Mouse (Mus musculus) thymus, postnatal 0 days (tissue): ENCODE data around the gene Kcnab1. TPM values are rescaled to one million over a fixed set of nuclear protein-coding genes. Genes with fewer than 3 reads are reported as not detected.

Source experiments
- DNase-seq: peaks from one replicate; pipeline ENCODE4 v3.0.0-alpha.2; 2015; ENCODE audit warnings: low spot score
- polyA plus RNA-seq: library from polyadenylated mRNA; unstranded; fragments of >200 nt; fragmentation: Nextera tagmentation; extraction: Ambion mirVana; gene quantifications from 2 replicates; pipeline ENCODE4 v1.2.1, GENCODE M21; 2015

Kcnab1 gene
- polyA plus RNA-seq, result 0.84 and 0.96 TPM in 2 replicates

- no peak for DNase-seq
Measured at GRCm38 (mm10) chr3:65108945-65109921, at the start of gene Kcnab1. Gene Kcnab1 (plus strand): TSS chr3:65109384.

- DNase-seq, result no peak
Measured at GRCm38 (mm10) chr3:65088295-65088694, 20.9 kb upstream of the Kcnab1 start.

DNA sequence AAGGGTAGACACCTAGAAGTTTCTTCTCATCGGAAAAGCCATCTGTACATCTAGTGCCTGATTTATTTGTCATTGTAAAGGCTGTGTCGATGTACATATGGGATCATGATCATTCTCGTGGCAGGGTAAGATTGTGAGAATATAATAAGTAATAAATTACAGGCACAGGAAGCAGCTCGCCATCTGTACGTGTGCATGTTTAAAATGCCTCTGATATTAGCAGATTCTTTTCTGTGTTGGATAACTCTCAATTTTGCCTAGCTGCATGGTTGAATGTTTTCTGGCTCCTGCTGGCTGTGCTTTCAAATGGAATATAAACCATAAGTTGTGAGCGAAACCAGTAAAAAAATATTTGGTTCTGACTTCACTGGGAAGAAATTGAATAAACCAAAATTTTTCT lies 5.1 kb upstream of the Kcnab1 start:
- no peak for DNase-seq

DNA sequence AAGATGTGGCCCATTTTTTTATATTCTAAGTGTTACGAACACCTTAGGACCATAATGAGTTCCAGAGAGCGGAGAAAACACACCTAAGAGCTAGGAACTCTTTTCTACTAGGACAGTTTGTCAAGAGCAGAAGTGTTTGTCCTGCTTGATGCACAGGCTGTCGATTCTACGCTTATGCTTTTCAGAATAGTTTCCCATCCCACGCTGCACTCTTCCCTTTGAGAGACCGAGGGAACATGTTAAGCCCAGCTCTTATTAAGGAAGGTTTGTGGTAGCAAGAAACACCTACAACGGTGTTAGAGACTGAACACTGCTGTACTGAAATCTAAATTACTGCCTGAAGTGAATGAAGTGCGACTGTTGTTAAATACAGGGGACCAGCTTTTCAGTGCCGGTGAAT lies 1.0 kb downstream of the Kcnab1 start:
- DNase-seq, result no peak

DNA sequence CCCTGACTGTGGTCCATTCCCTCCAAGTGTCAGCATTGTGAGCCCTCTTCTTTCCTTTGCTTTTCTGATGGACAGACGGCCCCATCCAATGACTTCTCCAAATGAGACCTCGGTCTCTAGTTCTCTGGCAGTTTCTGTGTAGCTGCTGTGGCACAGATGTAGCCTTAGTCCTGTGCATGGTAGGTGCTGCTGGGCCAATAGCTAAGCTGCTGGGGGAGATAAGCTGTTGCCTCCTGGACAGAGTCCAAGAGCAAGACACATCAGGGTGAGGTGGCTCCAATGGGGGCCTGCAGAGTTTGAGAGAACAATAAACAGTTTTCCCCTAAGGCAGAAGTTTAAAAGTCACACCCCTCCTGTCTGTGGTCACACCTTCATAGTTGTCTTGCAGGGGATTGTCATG lies 2.0 kb downstream of the Kcnab1 start:
- DNase-seq, result no peak

DNA sequence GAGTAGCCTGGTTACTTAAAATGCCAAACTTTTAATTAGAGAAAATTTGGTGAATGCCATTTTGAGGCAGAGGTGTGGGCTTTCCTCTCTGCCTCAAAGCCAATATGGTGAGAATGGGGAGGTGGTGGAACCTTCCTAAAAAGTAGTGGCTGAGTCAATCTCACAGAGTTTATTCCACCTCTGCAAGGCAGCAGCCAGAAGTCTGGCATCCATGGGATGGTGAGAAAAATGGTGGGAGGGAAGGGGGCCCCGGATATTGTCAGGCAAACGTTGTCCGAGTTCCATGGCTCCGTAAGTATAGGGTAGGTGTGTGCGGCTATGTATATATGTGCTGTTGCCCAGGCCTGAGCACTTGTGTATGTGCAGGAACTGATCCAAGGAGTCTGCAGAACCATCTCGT lies 6.0 kb downstream of the Kcnab1 start:
- DNase-seq, result no peak

DNA sequence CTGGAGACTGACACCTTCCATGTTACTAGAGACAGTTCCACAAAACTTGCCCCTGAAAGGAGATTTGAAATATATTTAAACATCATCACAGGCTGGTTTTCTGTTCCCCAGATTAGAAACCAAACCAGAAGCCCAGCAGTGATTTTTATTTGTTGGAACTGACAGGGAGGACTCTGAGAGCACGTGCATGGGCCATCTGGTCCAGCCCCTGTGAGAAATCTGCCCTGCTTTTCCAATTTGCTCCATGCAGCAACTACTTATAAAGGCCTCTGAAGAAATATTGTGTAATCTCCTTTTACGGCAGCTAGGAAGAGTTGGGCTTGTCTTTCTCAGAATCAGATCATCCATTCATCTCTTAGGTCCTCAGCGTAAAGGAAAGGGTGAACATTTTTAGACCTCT lies 7.8 kb downstream of the Kcnab1 start:
- no peak for DNase-seq

DNA sequence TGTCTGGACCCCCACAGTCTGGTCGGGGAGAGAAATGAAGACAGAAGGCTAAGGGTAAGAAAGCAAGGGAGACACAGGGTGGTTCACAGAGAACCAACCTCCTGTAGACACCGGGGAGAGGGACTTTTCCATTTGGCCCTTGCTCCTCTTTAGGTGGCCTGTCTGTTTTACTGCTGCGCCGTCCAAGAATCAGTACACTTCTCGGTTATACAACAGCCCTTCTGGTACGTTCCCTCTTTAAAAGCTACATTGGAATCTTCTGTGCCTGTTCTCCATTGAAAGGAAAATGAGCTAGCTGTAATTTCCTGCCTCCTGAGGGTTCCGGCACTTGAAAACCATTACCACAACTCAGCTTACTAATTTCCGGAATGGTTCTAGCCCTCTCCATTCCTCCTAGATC lies 8.2 kb downstream of the Kcnab1 start:
- DNase-seq, result no peak

- no peak for DNase-seq
Measured at GRCm38 (mm10) chr3:65124975-65125374, 15.8 kb downstream of the Kcnab1 start.

- no peak for DNase-seq
Measured at GRCm38 (mm10) chr3:65129625-65130024, 20.4 kb downstream of the Kcnab1 start.

DNA sequence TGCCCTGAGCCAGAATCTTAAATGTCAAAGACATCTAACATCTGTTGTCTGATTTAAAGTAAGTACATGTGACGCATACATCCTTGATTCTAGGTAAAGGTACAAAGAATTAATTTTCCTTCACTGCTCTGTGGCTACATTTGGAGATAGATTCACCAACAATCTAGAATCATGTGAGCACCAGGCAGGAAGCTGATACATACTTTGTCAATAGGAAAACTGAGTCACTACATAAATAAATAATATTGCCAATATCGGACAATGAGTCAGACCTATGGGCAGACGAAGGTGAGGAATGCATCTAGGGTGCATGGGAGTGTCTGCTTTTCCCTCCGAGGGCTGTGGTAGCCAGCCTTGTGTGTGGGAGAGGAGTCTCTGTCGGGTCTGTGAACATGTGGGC lies 25.7 kb downstream of the Kcnab1 start:
- no peak for DNase-seq

GRCm38 (mm10) chr3:65136897-65137296 lies 27.7 kb downstream of the Kcnab1 start:
- DNase-seq, result no peak

DNA sequence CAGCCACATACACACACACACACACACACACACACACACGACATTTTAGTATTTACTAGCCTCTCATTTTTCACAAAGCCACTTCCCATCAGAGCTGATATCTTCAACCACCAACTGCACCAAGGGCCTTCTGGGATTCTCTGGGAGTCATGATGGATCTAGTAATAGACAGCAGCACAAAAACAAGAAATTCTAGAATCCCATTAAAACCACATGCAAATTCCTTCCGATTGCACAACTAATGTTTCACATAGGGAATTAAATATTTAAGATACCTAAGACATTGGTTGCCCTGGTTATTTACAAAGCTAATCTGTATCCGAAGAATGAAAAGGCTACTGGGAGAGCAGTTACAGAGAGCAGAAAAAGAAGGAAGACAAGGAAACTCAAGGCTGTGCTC lies 29.6 kb downstream of the Kcnab1 start:
- DNase-seq, result no peak

DNA sequence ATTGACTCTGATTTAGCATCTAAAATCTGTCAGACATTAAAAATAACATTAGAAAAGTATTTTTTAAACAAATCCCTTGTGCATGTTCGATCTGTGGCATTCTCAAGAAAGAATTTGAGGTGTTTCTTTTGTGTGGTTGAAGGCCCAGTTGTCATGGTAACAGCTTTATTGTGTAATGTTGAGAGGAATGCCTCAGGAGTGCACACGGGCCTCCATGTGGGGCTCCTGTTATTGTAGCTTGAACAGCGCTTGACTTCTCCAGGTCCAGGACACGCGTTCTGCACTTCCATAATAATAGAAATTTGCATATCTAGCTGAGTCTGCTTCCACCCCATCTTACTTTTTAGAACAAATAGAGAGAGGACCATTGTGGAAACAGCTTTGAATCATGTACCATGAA lies 36.0 kb downstream of the Kcnab1 start:
- no peak for DNase-seq

DNA sequence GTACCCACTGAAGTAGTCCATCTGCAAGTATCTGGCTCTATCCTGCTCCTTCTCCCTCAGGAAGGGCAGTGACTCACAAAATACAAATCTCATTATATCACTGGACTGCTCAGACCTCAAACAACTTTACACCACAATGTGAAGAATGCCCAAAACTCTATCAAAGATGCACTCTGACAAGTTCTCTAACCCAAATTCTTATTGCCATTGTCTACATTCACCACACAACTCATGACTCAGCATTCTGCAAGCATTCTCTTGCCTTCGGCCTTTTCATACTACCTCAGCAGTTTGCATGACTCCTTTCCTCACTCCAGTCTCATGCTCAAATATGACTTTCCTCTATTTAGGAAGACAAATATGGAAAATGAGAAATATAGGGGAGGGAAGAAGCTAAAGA lies 42.6 kb downstream of the Kcnab1 start:
- no peak for DNase-seq

DNA sequence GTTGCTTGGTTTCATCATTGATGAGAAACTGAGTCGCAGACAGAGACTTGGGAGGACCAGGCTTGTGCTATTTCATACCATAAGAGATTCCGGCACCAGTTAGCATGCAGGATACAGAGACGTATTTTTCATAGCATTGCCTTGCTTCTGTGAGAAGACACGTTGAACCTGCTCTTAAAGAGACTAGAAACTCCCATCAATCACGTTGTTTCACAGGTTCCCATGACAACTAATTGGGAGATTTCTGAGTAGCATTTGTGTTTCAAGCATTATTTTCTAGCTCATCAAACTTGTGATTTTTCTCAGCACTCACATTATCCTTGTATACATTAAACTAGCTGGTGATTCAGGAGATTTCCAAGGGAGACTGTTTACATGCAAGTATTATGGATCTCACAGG lies 63.8 kb downstream of the Kcnab1 start:
- DNase-seq, result no peak

DNA sequence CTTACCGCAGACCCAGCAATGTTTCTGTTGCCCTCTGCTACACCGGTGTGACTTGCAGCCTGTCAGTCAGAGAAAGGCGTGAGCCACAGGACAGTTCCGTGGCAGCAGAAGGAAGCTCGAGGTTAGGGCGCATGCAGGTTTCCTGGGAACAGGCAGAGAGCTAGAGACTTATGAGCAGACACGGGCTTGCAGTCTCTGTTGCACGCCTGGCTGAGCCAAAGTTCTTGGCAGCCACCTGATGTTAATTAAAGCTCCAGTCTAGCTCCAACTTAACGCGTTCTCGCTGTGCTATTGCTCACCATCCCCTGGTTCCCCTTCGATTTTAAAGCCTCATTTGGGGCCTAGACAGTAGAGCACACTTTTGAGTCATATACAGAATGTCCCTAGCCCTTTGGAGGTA lies 65.4 kb downstream of the Kcnab1 start:
- no peak for DNase-seq

DNA sequence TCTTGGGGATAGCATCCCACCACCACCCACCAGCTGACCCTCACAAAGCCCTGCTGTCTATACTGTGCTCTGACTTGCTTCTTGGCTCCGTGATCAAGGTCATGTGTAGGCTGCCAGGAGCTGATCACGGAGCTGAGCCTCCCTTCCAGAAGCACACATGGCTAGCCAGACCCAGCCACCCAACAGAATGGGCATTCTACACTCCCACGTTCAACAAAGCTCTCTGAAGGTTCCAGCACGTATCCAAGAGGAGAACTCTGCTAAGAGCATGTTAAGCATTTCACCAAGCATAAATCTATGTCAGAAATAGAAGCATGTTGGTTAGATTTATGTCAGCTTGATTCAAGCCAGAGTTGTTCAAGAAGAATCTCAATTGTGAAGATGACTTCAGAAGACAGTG lies 66.6 kb downstream of the Kcnab1 start:
- no peak for DNase-seq

- DNase-seq, result no peak
Measured at GRCm38 (mm10) chr3:65176846-65177245, 67.7 kb downstream of the Kcnab1 start.

- no peak for DNase-seq
Measured at GRCm38 (mm10) chr3:65187833-65188698, 78.9 kb downstream of the Kcnab1 start.

- DNase-seq, result no peak
Measured at GRCm38 (mm10) chr3:65200611-65201010, 91.4 kb downstream of the Kcnab1 start.
